Mouse (Mus musculus): ENCODE measurements at regions not wholly inside any gene's neighbourhood (a gene's known extent, or its start where the extent isn't known, plus 50 kb on each side); places are given as distances from the start of the nearest gene placed in this dataset.

DNA sequence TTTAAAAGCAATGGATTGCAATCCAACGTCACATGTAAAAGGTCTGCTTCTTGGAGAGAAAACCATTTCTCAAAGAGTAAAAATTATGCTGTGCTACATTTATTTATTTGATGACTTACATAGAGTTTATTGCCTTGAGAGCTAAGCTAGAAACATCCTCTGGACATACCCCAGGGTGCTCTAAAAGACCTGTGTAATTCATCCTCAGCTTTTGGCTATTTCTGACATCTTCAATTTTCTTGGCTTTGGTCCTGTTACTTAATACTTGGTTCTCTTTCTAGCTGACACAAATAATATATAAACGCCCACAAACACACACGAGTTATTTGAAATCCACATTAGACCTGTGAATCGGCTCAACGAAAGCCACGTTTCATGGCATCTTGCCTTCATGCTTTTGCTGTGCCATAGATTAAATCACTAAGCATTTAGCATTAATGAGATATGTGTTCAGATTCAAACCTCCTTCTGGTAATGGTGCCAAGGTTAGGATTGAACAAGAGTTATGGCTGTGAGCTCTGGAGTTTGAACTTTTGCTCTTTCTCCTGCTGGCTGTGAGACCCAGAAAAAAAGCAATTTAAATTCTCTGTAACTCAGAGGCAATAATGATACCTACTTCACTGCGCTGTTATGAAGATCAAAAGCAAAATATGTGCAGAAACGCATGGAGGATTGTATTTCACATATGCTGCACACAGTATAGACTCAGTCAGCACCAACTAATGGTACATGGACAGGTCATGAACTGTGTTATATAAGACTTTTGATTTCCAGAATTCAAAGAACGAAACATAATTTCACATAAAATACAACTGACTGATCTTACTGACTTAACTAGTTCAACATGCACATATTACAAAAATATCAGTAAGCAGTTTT, 89.6 kb upstream of the Gimd1 start:
- no peak overlapping the region for H3K4me3 ChIP-seq (ENCODE audit: low read depth, low read length)
- no peak overlapping the region for H3K27ac ChIP-seq (ENCODE audit: insufficient read depth, low read length)
- H3K9ac ChIP-seq (ENCODE audit: low read depth, poor library complexity, severe bottlenecking), result no peak overlapping the region
- H3K27me3 ChIP-seq (ENCODE audit: control insufficient read depth, insufficient read depth, low read length, poor library complexity, severe bottlenecking), result no peaks in the 10 kb centered on the region
- no peak for TF ChIP-seq CTCF (IDR thresholded peaks at IDR 0.05; ENCODE audit: low read depth, low read length)
- no peak for TF ChIP-seq EP300 (IDR thresholded peaks at IDR 0.05; ENCODE audit: insufficient read depth, low read depth, low read length)
- no peak for TF ChIP-seq POLR2A (IDR thresholded peaks at IDR 0.05; ENCODE audit: insufficient read depth, low read length)
- no peaks in the 10 kb centered on the region for H3K9me3 ChIP-seq (replicated peaks; ENCODE audit: control insufficient read depth, insufficient read depth, low read length, poor library complexity, severe bottlenecking)
- no peaks in the 10 kb centered on the region for H3K36me3 ChIP-seq (ENCODE audit: control insufficient read depth, insufficient read depth, low read length, poor library complexity, severe bottlenecking)
- H3K4me1 ChIP-seq (ENCODE audit: control insufficient read depth, insufficient read depth, low read length), result no peaks in the 10 kb centered on the region

DNA sequence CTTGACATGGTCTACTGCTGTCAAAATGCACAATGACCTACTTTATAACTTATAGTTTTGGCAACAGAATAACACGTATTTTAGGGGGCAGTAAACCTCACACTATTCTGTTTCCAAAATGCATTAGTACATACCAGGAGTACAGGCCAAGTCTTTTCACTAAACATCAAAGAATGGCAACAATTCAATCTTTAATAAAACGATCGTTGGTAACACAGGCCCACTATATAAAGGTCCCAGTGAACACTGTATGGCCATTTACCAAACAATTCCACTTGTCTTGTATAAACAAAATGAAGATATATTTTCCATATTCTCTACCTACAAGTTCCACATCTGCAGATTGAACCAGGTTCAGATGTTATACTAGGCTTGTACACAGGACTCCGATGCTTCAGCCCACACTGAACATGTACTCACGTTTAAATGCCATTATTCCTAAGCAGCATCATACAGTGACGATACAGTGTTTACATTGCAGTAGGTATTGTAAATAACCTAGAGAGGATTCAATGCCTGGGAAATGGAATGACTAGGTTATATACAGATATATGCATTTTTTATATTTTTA, 78.3 kb upstream of the Gimd1 start:
- Histone ChIP-seq H3K4me1 (ENCODE audit: control insufficient read depth, insufficient read depth, low read length) (no peaks in the 10 kb centered on the region), H3K4me3 (ENCODE audit: low read depth, low read length) (no peak overlapping the region), H3K9me3 (replicated peaks; ENCODE audit: control insufficient read depth, insufficient read depth, low read length, poor library complexity, severe bottlenecking) (no peaks in the 10 kb centered on the region), H3K27ac (ENCODE audit: insufficient read depth, low read length) (no peak overlapping the region), H3K9ac (ENCODE audit: low read depth, poor library complexity, severe bottlenecking) (no peak overlapping the region), H3K27me3 (ENCODE audit: control insufficient read depth, insufficient read depth, low read length, poor library complexity, severe bottlenecking) (no peaks in the 10 kb centered on the region), H3K36me3 (ENCODE audit: control insufficient read depth, insufficient read depth, low read length, poor library complexity, severe bottlenecking) (no peaks in the 10 kb centered on the region)
- TF ChIP-seq EP300 (IDR thresholded peaks at IDR 0.05; ENCODE audit: insufficient read depth, low read depth, low read length) (no peak), CTCF (IDR thresholded peaks at IDR 0.05; ENCODE audit: low read depth, low read length) (no peak), POLR2A (IDR thresholded peaks at IDR 0.05; ENCODE audit: insufficient read depth, low read length) (no peak)

DNA sequence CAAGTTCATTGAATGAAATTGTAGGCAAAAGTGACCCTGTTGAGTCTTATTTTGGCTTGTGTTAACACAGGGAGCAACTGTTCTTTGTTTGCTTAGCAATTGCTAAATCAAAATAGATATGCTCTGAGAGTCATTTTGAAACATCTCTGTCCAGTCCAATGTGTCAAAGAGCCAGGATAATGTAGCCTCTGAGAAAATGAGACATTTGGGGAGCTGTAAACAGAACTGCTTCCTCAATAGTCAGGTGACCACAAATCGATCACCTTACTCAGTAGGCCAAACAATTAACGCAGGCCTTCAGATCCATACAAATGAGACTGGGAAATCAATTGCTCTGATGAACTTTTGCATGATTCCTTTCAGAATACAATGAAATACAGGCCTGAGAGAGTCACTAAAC, 63.9 kb upstream of the Gimd1 start:
- TF ChIP-seq CTCF (IDR thresholded peaks at IDR 0.05; ENCODE audit: low read depth, low read length) (no peak), POLR2A (IDR thresholded peaks at IDR 0.05; ENCODE audit: insufficient read depth, low read length) (no peak), EP300 (IDR thresholded peaks at IDR 0.05; ENCODE audit: insufficient read depth, low read depth, low read length) (no peak)
- H3K4me1 ChIP-seq (ENCODE audit: control insufficient read depth, insufficient read depth, low read length), result no peaks in the 10 kb centered on the region
- H3K36me3 ChIP-seq (ENCODE audit: control insufficient read depth, insufficient read depth, low read length, poor library complexity, severe bottlenecking), result no peaks in the 10 kb centered on the region
- no peak overlapping the region for H3K4me3 ChIP-seq (ENCODE audit: low read depth, low read length)
- no peaks in the 10 kb centered on the region for H3K27me3 ChIP-seq (ENCODE audit: control insufficient read depth, insufficient read depth, low read length, poor library complexity, severe bottlenecking)
- no peaks in the 10 kb centered on the region for H3K9me3 ChIP-seq (replicated peaks; ENCODE audit: control insufficient read depth, insufficient read depth, low read length, poor library complexity, severe bottlenecking)
- H3K9ac ChIP-seq (ENCODE audit: low read depth, poor library complexity, severe bottlenecking), result no peak overlapping the region
- H3K27ac ChIP-seq (ENCODE audit: insufficient read depth, low read length), result no peak overlapping the region

DNA sequence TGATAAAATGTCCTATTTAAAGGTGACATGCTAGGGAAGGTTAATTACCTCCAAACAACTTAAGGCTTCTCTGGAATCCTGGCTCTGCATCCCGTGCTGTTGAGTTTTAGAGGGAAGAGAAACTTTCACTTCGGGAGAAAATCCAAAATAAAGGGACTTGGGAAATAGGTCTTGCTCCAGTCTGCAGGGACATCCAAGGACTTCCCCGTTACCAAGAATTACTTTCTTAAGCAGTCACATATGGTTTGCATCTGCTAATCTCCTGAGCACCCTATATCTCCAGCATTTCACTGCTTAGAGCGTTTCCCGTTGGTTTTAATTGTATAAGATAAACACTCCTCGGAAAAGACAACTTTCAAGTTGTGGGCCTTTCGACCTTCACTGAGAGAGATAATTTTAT, 63.3 kb upstream of the Gimd1 start:
- H3K9me3 ChIP-seq (replicated peaks; ENCODE audit: control insufficient read depth, insufficient read depth, low read length, poor library complexity, severe bottlenecking), result no peaks in the 10 kb centered on the region
- H3K27me3 ChIP-seq (ENCODE audit: control insufficient read depth, insufficient read depth, low read length, poor library complexity, severe bottlenecking), result no peaks in the 10 kb centered on the region
- no peak overlapping the region for H3K9ac ChIP-seq (ENCODE audit: low read depth, poor library complexity, severe bottlenecking)
- H3K4me1 ChIP-seq (ENCODE audit: control insufficient read depth, insufficient read depth, low read length), result no peaks in the 10 kb centered on the region
- TF ChIP-seq POLR2A (IDR thresholded peaks at IDR 0.05; ENCODE audit: insufficient read depth, low read length) (no peak), CTCF (IDR thresholded peaks at IDR 0.05; ENCODE audit: low read depth, low read length) (no peak), EP300 (IDR thresholded peaks at IDR 0.05; ENCODE audit: insufficient read depth, low read depth, low read length) (no peak)
- H3K36me3 ChIP-seq (ENCODE audit: control insufficient read depth, insufficient read depth, low read length, poor library complexity, severe bottlenecking), result no peaks in the 10 kb centered on the region
- H3K27ac ChIP-seq (ENCODE audit: insufficient read depth, low read length), result no peak overlapping the region
- no peak overlapping the region for H3K4me3 ChIP-seq (ENCODE audit: low read depth, low read length)

Measured in ES-Bruce4 (cell line).